Mouse (Mus musculus): ENCODE measurements at regions not wholly inside any gene's neighbourhood (a gene's known extent, or its start where the extent isn't known, plus 50 kb on each side); places are given as distances from the start of the nearest gene placed in this dataset.

GRCm38 (mm10) chrX:12490957-12491356, 96.6 kb upstream of the Atp6ap2 start:
- TF ChIP-seq CTCF (IDR thresholded peaks at IDR 0.05; ENCODE audit: insufficient read depth, low read depth, low read length), result no peak
- no peak for TF ChIP-seq POLR2A (IDR thresholded peaks at IDR 0.05; ENCODE audit: insufficient read depth, low read depth, low read length)

Measured in olfactory bulb, adult 2 months (tissue).